Mouse (Mus musculus): Measurements from ENCODE around the gene Apoe.
A peak's percentile ranks its signal among the peaks of the same experiment; 100 is the strongest.

Apoe gene

GRCm38 (mm10) chr7:19666750-19667149 lies 32.2 kb downstream of the Apoe start:
- no peak for DNase-seq (ENCODE audit: low read depth in 1 of 2, low spot score in 2 of 2)

GRCm38 (mm10) chr7:19664955-19665841 lies 33.8 kb downstream of the Apoe start, which contains the start of gene Clptm1:
Gene Clptm1 (minus strand): TSS chr7:19665033.
- DNase-seq (ENCODE audit: low read depth in 1 of 2, low spot score in 2 of 2), result peak; percentile 89 to 95

GRCm38 (mm10) chr7:19664455-19664954 lies 34.5 kb downstream of the Apoe start:
- DNase-seq (ENCODE audit: low read depth in 1 of 2, low spot score in 2 of 2), result no peak

- no peak for DNase-seq (ENCODE audit: low read depth in 1 of 2, low spot score in 2 of 2)
Measured at GRCm38 (mm10) chr7:19663940-19664339, 35.0 kb downstream of the Apoe start.

GRCm38 (mm10) chr7:19652614-19653013 lies 46.4 kb downstream of the Apoe start:
- DNase-seq (ENCODE audit: low read depth in 1 of 2, low spot score in 2 of 2), result no peak

- no peak for DNase-seq (ENCODE audit: low read depth in 1 of 2, low spot score in 2 of 2)
Measured at GRCm38 (mm10) chr7:19651063-19651786, 47.8 kb downstream of the Apoe start.
